Mouse (Mus musculus) embryonic facial prominence, embryonic 15.5 days (tissue): ENCODE measurements around the gene Ick. TPM values are rescaled to one million over a fixed set of nuclear protein-coding genes. Genes with fewer than 3 reads are reported as not detected.

Experiments used
- ATAC-seq: fragments of 200-750 bp; cut with Nextera tagmentation; 2 replicates; pipeline ENCODE4 v1.8.0; 2017; ENCODE audit warnings: low read depth, moderate TSS enrichment; ENCODE audit not compliant: insufficient number of reproducible peaks, low FRiP score, low TSS enrichment
- H3K27ac ChIP-seq: fragments of 300-500 bp; sonication (generic); replicated peaks from 2 replicates; pipeline ENCODE4 v1.5.1; 2015; ENCODE audit warnings: mild to moderate bottlenecking, inconsistent platforms
- H3K27me3 ChIP-seq: fragments of 300-500 bp; sonication (generic); 2 replicates; pipeline ENCODE4 v1.6.1; 2015; ENCODE audit warnings: inconsistent platforms
- H3K36me3 ChIP-seq: fragments of 300-500 bp; sonication (generic); 2 replicates; pipeline ENCODE4 v1.6.1; 2015; ENCODE audit warnings: mild to moderate bottlenecking, inconsistent platforms
- H3K4me1 ChIP-seq: fragments of 300-500 bp; sonication (generic); 2 replicates; pipeline ENCODE4 v1.6.1; 2015; ENCODE audit warnings: inconsistent platforms
- H3K4me2 ChIP-seq: fragments of 300-500 bp; sonication (generic); replicated peaks from 2 replicates; pipeline ENCODE4 v1.6.1; 2015; ENCODE audit warnings: mild to moderate bottlenecking, inconsistent platforms
- H3K4me3 ChIP-seq: fragments of 300-500 bp; sonication (generic); replicated peaks from 2 replicates; pipeline ENCODE4 v1.5.1; 2015; ENCODE audit warnings: mild to moderate bottlenecking, inconsistent platforms
- H3K9ac ChIP-seq: fragments of 300-500 bp; sonication (generic); 2 replicates; pipeline ENCODE4 v1.6.1; 2015; ENCODE audit warnings: inconsistent platforms
- H3K9me3 ChIP-seq: fragments of 300-500 bp; sonication (generic); replicated peaks from 2 replicates; pipeline ENCODE4 v1.6.1; 2016; ENCODE audit warnings: inconsistent platforms
- WGBS: fragments of 180-500 bp; shearing (Covaris S2); methylation state at CpG from one replicate; pipeline ENCODE4 v1.1.7; 2015; 5-methylcytosine and 5-hydroxymethylcytosine counted together
- polyA plus RNA-seq: library from polyadenylated mRNA; unstranded; fragments of >200 nt; fragmentation: Nextera tagmentation; extraction: Ambion mirVana; gene quantifications from 2 replicates; pipeline ENCODE4 v1.2.1, GENCODE M21; 2015

Ick gene
- polyA plus RNA-seq, 1 experiment from 2014 or later, result 26.3 TPM

DNA sequence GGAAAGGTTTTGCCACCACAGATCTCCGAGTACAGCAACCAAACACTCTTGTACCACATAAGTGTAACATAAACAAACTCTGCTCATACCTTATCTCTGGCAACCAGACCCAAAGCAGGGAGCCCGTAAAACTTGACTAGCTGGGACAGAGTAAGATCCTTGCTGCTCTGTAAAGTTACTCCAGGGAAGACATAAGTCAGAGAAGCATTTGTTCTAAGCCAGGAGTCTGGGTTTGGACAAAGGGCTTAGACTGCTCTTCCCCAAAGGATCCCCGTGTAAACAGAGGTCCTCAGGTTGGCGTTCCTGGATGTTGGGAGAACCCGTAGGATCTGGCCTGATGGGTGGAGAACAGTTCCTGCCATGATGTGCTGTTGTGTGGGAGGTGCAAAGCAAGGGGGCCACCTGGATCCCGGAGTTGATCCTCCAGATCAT, 3.5 kb upstream of the Ick start:
- H3K9me3 ChIP-seq, result no peaks in the 10 kb centered on the region
- H3K4me3 ChIP-seq, result no peak overlapping the region
- H3K4me1 ChIP-seq, result peaks cover 26% of the 10 kb centered on the region
- peaks cover 20% of the 10 kb centered on the region; the same call in 1 of the 2 replicates for H3K36me3 ChIP-seq
- WGBS, result 79% methylated on average over 6 of the region's 6 CpGs
- no peaks in the 10 kb centered on the region for H3K27me3 ChIP-seq
- H3K27ac ChIP-seq, result no peak overlapping the region
- no peak overlapping the region for H3K4me2 ChIP-seq
- ATAC-seq, result no peak
- no peak overlapping the region for H3K9ac ChIP-seq

- WGBS, result 62% methylated on average over 4 of the region's 4 CpGs
- H3K4me1 ChIP-seq, result peaks cover 27% of the 10 kb centered on the region
- no peak for ATAC-seq
- H3K36me3 ChIP-seq, result peaks cover 11% of the 10 kb centered on the region; the same call in 1 of the 2 replicates
- no peak overlapping the region; the same call in 1 of the 2 replicates for H3K9ac ChIP-seq
- H3K4me2 ChIP-seq, result 0 out of 2 replicates have a peak overlapping the region, but pooled peaks have one; percentile 84
- no peaks in the 10 kb centered on the region for H3K9me3 ChIP-seq
- no peaks in the 10 kb centered on the region for H3K27me3 ChIP-seq
- no peak overlapping the region for H3K27ac ChIP-seq
- H3K4me3 ChIP-seq, result no peak overlapping the region
These were observed 2.2 kb upstream of the Ick start for GRCm38 (mm10) chr9:78106821-78107220.

DNA sequence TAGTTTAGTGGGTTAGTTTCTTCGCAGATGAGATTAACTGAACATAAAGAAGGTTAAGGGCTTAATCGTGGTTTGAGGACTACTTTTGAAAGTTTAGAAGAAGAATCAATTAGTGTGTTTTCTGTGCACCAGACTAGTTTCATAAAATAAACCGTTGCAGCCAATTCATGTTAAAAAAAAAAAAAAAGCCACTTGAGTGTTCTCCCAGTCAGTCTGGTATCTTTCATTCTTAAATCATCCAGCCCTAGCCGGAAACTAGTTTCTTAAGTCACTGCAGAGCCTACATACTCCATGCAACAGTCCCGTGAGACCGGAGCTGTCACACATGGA, 1.4 kb upstream of the Ick start:
- 13% methylated on average over 6 of the region's 6 CpGs for WGBS
- no peak for ATAC-seq
- H3K9ac ChIP-seq, result peak overlapping the region; percentile 96

DNA sequence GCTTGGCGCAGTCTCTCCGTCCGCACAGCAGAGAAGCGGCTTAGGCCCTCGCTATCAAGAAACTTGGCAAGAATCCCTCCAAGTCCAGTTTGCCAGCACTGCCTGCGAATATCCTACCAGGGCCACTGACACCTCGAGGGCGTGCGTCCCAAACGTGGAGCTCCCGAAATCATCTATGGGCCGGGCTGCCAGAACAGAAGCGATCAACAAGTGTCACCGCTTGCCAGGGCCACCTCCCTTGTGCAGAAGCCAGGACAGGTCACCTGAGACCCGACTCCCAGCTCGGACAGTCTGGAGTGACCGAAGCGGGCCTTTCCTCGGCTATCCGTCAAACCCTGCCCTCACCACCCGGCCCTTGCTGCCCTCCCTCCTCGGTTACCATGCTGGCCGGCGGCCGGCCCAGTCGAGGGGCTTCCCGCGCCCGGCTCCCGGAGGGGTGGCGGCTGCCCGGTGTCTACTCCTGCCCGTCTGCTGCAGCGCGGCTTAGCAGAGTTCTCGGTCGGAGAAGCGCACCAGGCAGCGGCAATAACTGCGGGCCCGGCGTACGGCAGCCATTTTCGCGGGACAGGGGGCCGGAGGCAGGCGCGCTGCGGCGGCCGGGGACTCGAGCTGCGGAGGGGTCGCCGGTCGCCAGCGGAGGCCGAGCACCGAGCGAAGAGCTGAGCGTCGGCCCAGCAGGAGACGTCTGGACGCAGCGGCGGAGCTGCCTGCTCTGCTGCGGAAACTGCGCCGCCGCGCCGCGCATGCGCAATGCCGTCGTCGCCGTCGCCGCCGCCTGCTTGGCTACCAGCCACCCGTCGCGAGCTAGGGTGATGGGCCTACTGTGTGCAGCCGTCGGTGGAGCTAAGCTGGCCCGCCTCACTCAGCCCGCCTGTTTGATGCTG, 838 bp upstream of the Ick start:
- H3K9me3 ChIP-seq, result no peaks in the 10 kb centered on the region
- H3K27me3 ChIP-seq, result no peaks in the 10 kb centered on the region
- H3K4me2 ChIP-seq, result peak overlapping the region; percentile 84
- peak overlapping the region; percentile 95 for H3K27ac ChIP-seq
- peaks cover 11% of the 10 kb centered on the region; the same call in 1 of the 2 replicates for H3K36me3 ChIP-seq
- peak overlapping the region; percentile 96 for H3K9ac ChIP-seq
- peak; percentile 83 for ATAC-seq
- under 1% methylated on average over 88 of the region's 88 CpGs for WGBS
- H3K4me1 ChIP-seq, result peaks cover 31% of the 10 kb centered on the region
- H3K4me3 ChIP-seq, result peak overlapping the region; percentile 92

More for the DNA sequence above, 1.4 kb upstream of the Ick start:
- H3K4me1 ChIP-seq, result peaks cover 27% of the 10 kb centered on the region
- H3K27me3 ChIP-seq, result no peaks in the 10 kb centered on the region
- peak overlapping the region; percentile 92 for H3K4me3 ChIP-seq
- peak overlapping the region; percentile 95 for H3K27ac ChIP-seq
- no peaks in the 10 kb centered on the region for H3K9me3 ChIP-seq
- peak overlapping the region; percentile 84 for H3K4me2 ChIP-seq
- H3K36me3 ChIP-seq, result peaks cover 11% of the 10 kb centered on the region; the same call in 1 of the 2 replicates

- peaks cover 39% of the 10 kb centered on the region for H3K4me1 ChIP-seq
- WGBS, result 33% methylated on average over 5 of the region's 5 CpGs
- peak overlapping the region; percentile 84 for H3K4me2 ChIP-seq
- H3K36me3 ChIP-seq, result peaks cover 4% of the 10 kb centered on the region; the same call in 1 of the 2 replicates
- no peaks in the 10 kb centered on the region for H3K27me3 ChIP-seq
- H3K27ac ChIP-seq, result no peak overlapping the region
- H3K4me3 ChIP-seq, result peak overlapping the region; percentile 92
- no peak for ATAC-seq
- no peaks in the 10 kb centered on the region for H3K9me3 ChIP-seq
- H3K9ac ChIP-seq, result no peak overlapping the region
These were observed 664 bp downstream of the Ick start for GRCm38 (mm10) chr9:78109656-78110055.

DNA sequence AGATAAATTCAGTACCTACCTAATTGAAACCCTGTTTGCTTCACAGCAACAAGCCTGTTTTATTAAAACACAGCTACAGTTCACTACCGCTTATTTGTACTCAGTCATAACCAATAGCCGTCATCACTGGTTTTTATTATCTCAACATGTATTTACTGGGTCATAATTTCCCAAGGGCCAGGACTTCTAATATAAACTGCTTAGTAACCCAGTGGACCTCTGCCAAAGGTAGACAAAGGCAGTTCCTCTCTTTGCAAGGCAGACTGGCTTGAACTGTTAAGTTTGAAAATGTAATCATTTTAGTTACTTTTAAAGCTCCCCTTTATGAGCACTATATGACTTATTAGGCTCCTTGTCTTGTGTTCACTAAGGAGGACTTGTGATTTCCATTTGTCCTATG, 2.5 kb downstream of the Ick start:
- no peak for ATAC-seq
- Histone ChIP-seq H3K9me3 (no peaks in the 10 kb centered on the region), H3K4me2 (no peak overlapping the region), H3K9ac (no peak overlapping the region), H3K36me3 (peaks cover 1% of the 10 kb centered on the region; the same call in 1 of the 2 replicates), H3K27me3 (no peaks in the 10 kb centered on the region), H3K27ac (no peak overlapping the region), H3K4me1 (peaks cover 46% of the 10 kb centered on the region), H3K4me3 (no peak overlapping the region)
- 84% methylated on average over 2 of the region's 2 CpGs for WGBS

- Histone ChIP-seq H3K4me1 (peaks cover 38% of the 10 kb centered on the region), H3K9ac (peak overlapping the region; percentile 89), H3K9me3 (no peaks in the 10 kb centered on the region), H3K4me3 (peak overlapping the region; percentile 89), H3K36me3 (peaks cover 5% of the 10 kb centered on the region), H3K27ac (peak overlapping the region; percentile 95), H3K27me3 (no peaks in the 10 kb centered on the region), H3K4me2 (peak overlapping the region; percentile 60)
- WGBS, result 1% methylated on average over 47 of the region's 47 CpGs
- ATAC-seq, result peak; percentile 81
These were observed 4.0 kb downstream of the Ick start for GRCm38 (mm10) chr9:78112770-78113537.

GRCm38 (mm10) chr9:78113538-78113885, 4.5 kb downstream of the Ick start:
- no peak for ATAC-seq
- Histone ChIP-seq H3K4me3 (peak overlapping the region; percentile 89), H3K4me1 (peaks cover 38% of the 10 kb centered on the region), H3K27ac (peak overlapping the region; percentile 95), H3K4me2 (peak overlapping the region; percentile 60), H3K36me3 (peaks cover 9% of the 10 kb centered on the region), H3K9me3 (no peaks in the 10 kb centered on the region), H3K27me3 (no peaks in the 10 kb centered on the region), H3K9ac (peak overlapping the region; percentile 89)
- WGBS, result under 1% methylated on average over 14 of the region's 14 CpGs

GRCm38 (mm10) chr9:78115746-78116145, 6.8 kb downstream of the Ick start:
- no peak overlapping the region for H3K9ac ChIP-seq
- ATAC-seq, result no peak
- no peak overlapping the region for H3K4me3 ChIP-seq
- 90% methylated on average over 9 of the region's 9 CpGs for WGBS
- H3K9me3 ChIP-seq, result no peaks in the 10 kb centered on the region
- H3K27ac ChIP-seq, result no peak overlapping the region
- peaks cover 25% of the 10 kb centered on the region for H3K4me1 ChIP-seq
- H3K27me3 ChIP-seq, result no peaks in the 10 kb centered on the region
- H3K4me2 ChIP-seq, result no peak overlapping the region
- peaks cover 13% of the 10 kb centered on the region for H3K36me3 ChIP-seq

DNA sequence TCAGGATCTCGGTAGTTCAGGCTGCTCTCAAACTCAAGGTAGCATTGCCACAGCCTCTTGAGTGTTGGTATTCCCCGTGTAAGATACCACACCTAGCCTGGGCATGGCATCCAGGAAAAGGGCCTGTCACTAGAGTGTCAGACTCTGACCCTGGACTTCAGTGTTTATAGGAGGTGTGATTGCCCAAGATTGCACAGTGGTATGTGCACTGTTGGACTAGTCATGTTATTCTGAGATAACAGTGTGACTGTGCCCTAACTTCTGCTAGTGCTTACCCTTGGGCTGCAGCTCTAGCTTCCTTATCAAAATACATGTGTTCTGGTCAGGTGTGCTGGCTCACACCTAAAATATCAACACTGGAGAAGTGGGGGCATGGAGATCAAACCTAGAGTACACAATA, 8.7 kb downstream of the Ick start:
- ATAC-seq, result no peak
- 91% methylated on average over 2 of the region's 2 CpGs for WGBS
- H3K4me3 ChIP-seq, result no peak overlapping the region
- no peak overlapping the region for H3K27ac ChIP-seq
- H3K4me1 ChIP-seq, result peaks cover 24% of the 10 kb centered on the region
- peaks cover 18% of the 10 kb centered on the region for H3K36me3 ChIP-seq
- H3K9me3 ChIP-seq, result no peaks in the 10 kb centered on the region
- no peak overlapping the region for H3K4me2 ChIP-seq
- H3K9ac ChIP-seq, result no peak overlapping the region
- H3K27me3 ChIP-seq, result no peaks in the 10 kb centered on the region

- ATAC-seq, result no peak
- H3K4me2 ChIP-seq, result no peak overlapping the region
- H3K27ac ChIP-seq, result no peak overlapping the region
- H3K4me3 ChIP-seq, result no peak overlapping the region
- H3K9ac ChIP-seq, result no peak overlapping the region
- H3K27me3 ChIP-seq, result no peaks in the 10 kb centered on the region
- H3K36me3 ChIP-seq, result peaks cover 17% of the 10 kb centered on the region
- 87% methylated on average over 8 of the region's 8 CpGs for whole genome bisulfite sequencing
- no peaks in the 10 kb centered on the region for H3K4me1 ChIP-seq
- no peaks in the 10 kb centered on the region for H3K9me3 ChIP-seq
These were observed 12.4 kb downstream of the Ick start for GRCm38 (mm10) chr9:78121358-78121757.
